Mouse (Mus musculus) layer of hippocampus, postnatal 14 days (tissue): ENCODE measurements around the gene Oas1h. TPM values are rescaled to one million over a fixed set of nuclear protein-coding genes. Genes with fewer than 3 reads are reported as not detected.
"Not testable (repeated sequence)": the region's sequence is repeated elsewhere in the genome, so short reads cannot be mapped to it uniquely, and the experiment has no call there.

ENCODE experiments used
- DNase-seq, 2 experiments: peaks; one replicate each; pipeline ENCODE4 v3.0.0; 2021 to 2022; ENCODE audit warnings: low spot score in 2 of 2, mixed read lengths in 1 of 2
- total RNA-seq, 2 experiments: library from RNA; stranded (reverse); gene quantifications; 2 replicates each; pipeline ENCODE4 v1.2.3; 2021

Gene Oas1h
- total RNA-seq, 2 experiments from 2014 or later = not detected

GRCm38 (mm10) chr5:120878803-120879202, 17.6 kb downstream of the Oas1h start:
- DNase-seq = not testable (repeated sequence)

- not testable (repeated sequence) for DNase-seq
These were observed 20.5 kb downstream of the Oas1h start for GRCm38 (mm10) chr5:120881681-120882080.

GRCm38 (mm10) chr5:120887413-120887812, 26.2 kb downstream of the Oas1h start, which contains the start of gene Oas1g:
Gene Oas1g, minus strand, starts transcription at chr5:120887613.
- DNase-seq = not testable (repeated sequence)

- no peak for DNase-seq
These were observed 26.6 kb downstream of the Oas1h start for GRCm38 (mm10) chr5:120887831-120888230.

- not testable (repeated sequence) for DNase-seq
These were observed 27.1 kb downstream of the Oas1h start for GRCm38 (mm10) chr5:120888294-120888815.

GRCm38 (mm10) chr5:120890026-120890425, 28.8 kb downstream of the Oas1h start:
- DNase-seq = no peak

GRCm38 (mm10) chr5:120890991-120891390, 29.8 kb downstream of the Oas1h start:
- DNase-seq = no peak

GRCm38 (mm10) chr5:120891566-120892242, 30.5 kb downstream of the Oas1h start:
- DNase-seq = not testable (repeated sequence)

GRCm38 (mm10) chr5:120892243-120892660, 31.0 kb downstream of the Oas1h start:
- no peak for DNase-seq

- not testable (repeated sequence) for DNase-seq
These were observed 32.6 kb downstream of the Oas1h start for GRCm38 (mm10) chr5:120893866-120894265.

GRCm38 (mm10) chr5:120894692-120895091, 33.5 kb downstream of the Oas1h start:
- DNase-seq = not testable (repeated sequence)

GRCm38 (mm10) chr5:120895231-120895900, 34.1 kb downstream of the Oas1h start:
- no peak for DNase-seq

- no peak for DNase-seq
These were observed 37.1 kb downstream of the Oas1h start for GRCm38 (mm10) chr5:120898307-120898706.

- DNase-seq = no peak
These were observed 37.5 kb downstream of the Oas1h start for GRCm38 (mm10) chr5:120898726-120899125.

GRCm38 (mm10) chr5:120900666-120901065, 39.4 kb downstream of the Oas1h start:
- DNase-seq = no peak

GRCm38 (mm10) chr5:120902056-120902455, 40.8 kb downstream of the Oas1h start:
- DNase-seq = no peak

- DNase-seq = not testable (repeated sequence)
These were observed 45.8 kb downstream of the Oas1h start, which contains the start of gene Oas1a for GRCm38 (mm10) chr5:120906791-120907733. Gene Oas1a, minus strand, starts transcription at chr5:120907521.

GRCm38 (mm10) chr5:120908196-120908920, 47.1 kb downstream of the Oas1h start:
- DNase-seq = no peak

GRCm38 (mm10) chr5:120914204-120914603, 53.0 kb downstream of the Oas1h start, which contains the start of gene Oas1d:
Gene Oas1d, plus strand, starts transcription at chr5:120914536.
- not testable (repeated sequence) for DNase-seq
